Mouse (Mus musculus): Measurements from ENCODE around the gene Trpm3. TPM values are rescaled to one million over a fixed set of nuclear protein-coding genes. Genes with fewer than 3 reads are reported as not detected.

Trpm3 gene
- polyA plus RNA-seq, 2 experiments = 0.03 TPM; not detected in 1

DNA sequence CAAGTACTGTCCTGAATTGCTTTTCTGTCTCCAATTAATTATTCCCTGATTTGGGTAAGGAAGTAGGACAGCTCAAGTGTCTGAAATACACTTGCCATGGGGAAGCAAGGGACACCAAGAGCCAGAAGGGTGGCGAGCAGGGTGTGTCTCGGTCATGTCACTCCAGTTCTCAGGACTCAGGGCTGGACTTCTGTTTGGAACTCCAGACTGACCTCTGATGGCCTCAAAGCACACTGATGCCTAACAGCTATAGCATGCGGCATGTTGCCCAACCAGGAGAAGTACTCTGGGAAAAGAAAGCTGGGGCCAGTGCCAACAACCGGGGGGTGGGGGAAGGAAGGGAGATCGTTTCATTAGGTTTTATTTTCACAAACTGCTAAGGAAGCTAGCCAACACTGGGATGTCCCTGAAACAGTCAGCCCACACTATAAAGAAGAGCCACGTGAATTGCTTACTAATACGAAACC is 791.6 kb downstream of the Trpm3 start:
- Histone ChIP-seq H3K9me3 (ENCODE audit: control insufficient read depth, low read length) (no peaks in the 10 kb centered on the region), H3K4me2 (ENCODE audit: low read depth) (no peak overlapping the region), H3K9ac (replicated peaks) (no peak overlapping the region), H3K36me3 (replicated peaks; ENCODE audit: control insufficient read depth, insufficient read depth, low read depth) (no peaks in the 10 kb centered on the region), H3K27me3 (ENCODE audit: control insufficient read depth, insufficient read depth, low read length) (no peaks in the 10 kb centered on the region), H3K4me1 (replicated peaks; ENCODE audit: control insufficient read depth in 2 of 2, insufficient read depth in 2 of 2, low read length in 1 of 2) (no peaks in the 10 kb centered on the region), H3K4me3 (ENCODE audit: insufficient read depth in 1 of 2, low read depth in 2 of 2, low read length in 2 of 2) (no peak overlapping the region), H3K27ac (no peak overlapping the region)
- DNase-seq (ENCODE audit: low read depth in 3 of 3, low spot score in 3 of 3) (no peak), ATAC-seq (ENCODE audit: insufficient read depth) (no peak)
- TF ChIP-seq EP300 (IDR thresholded peaks at IDR 0.05; ENCODE audit: low read depth) (no peak), CTCF (IDR thresholded peaks at IDR 0.05; ENCODE audit: low read depth) (no peak)
- 72% methylated on average over 7 of the region's 7 CpGs for WGBS (ENCODE audit: insufficient replicate concordance)

- Histone ChIP-seq H3K9me3 (ENCODE audit: control insufficient read depth, low read length) (no peaks in the 10 kb centered on the region), H3K4me2 (ENCODE audit: low read depth) (no peak overlapping the region), H3K27me3 (ENCODE audit: control insufficient read depth, insufficient read depth, low read length) (no peaks in the 10 kb centered on the region), H3K36me3 (replicated peaks; ENCODE audit: control insufficient read depth, insufficient read depth, low read depth) (no peaks in the 10 kb centered on the region), H3K4me1 (replicated peaks; ENCODE audit: control insufficient read depth in 2 of 2, insufficient read depth in 2 of 2, low read length in 1 of 2) (no peaks in the 10 kb centered on the region), H3K27ac (no peak overlapping the region), H3K9ac (replicated peaks) (no peak overlapping the region), H3K4me3 (ENCODE audit: insufficient read depth in 1 of 2, low read depth in 2 of 2, low read length in 2 of 2) (no peak overlapping the region)
- no peak for TF ChIP-seq EP300 (IDR thresholded peaks at IDR 0.05; ENCODE audit: low read depth)
- TF ChIP-seq CTCF (IDR thresholded peaks at IDR 0.05; ENCODE audit: low read depth) = no peak
- DNase-seq (ENCODE audit: low read depth in 3 of 3, low spot score in 3 of 3) (no peak), ATAC-seq (ENCODE audit: insufficient read depth) (no peak)
- 72% methylated on average over 6 of the region's 6 CpGs for WGBS (ENCODE audit: insufficient replicate concordance)
Measured at GRCm38 (mm10) chr19:22931006-22931405, 792.2 kb downstream of the Trpm3 start.

- H3K9me3 ChIP-seq (ENCODE audit: control insufficient read depth, low read length) = no peaks in the 10 kb centered on the region
- no peak overlapping the region for H3K4me3 ChIP-seq (ENCODE audit: insufficient read depth in 1 of 2, low read depth in 2 of 2, low read length in 2 of 2)
- WGBS (ENCODE audit: insufficient replicate concordance) = 44% methylated on average over 3 of the region's 3 CpGs
- no peak for TF ChIP-seq CTCF (IDR thresholded peaks at IDR 0.05; ENCODE audit: low read depth)
- TF ChIP-seq EP300 (IDR thresholded peaks at IDR 0.05; ENCODE audit: low read depth) = no peak
- H3K9ac ChIP-seq (replicated peaks) = no peak overlapping the region
- H3K27me3 ChIP-seq (ENCODE audit: control insufficient read depth, insufficient read depth, low read length) = no peaks in the 10 kb centered on the region
- ATAC-seq (ENCODE audit: insufficient read depth) = no peak
- no peaks in the 10 kb centered on the region for H3K36me3 ChIP-seq (replicated peaks; ENCODE audit: control insufficient read depth, insufficient read depth, low read depth)
- H3K4me1 ChIP-seq (replicated peaks; ENCODE audit: control insufficient read depth in 2 of 2, insufficient read depth in 2 of 2, low read length in 1 of 2) = no peaks in the 10 kb centered on the region
- no peak for DNase-seq (ENCODE audit: low read depth in 3 of 3, low spot score in 3 of 3)
- H3K27ac ChIP-seq = no peak overlapping the region
- no peak overlapping the region for H3K4me2 ChIP-seq (ENCODE audit: low read depth)
Measured at GRCm38 (mm10) chr19:22935067-22935466, 796.2 kb downstream of the Trpm3 start.

DNA sequence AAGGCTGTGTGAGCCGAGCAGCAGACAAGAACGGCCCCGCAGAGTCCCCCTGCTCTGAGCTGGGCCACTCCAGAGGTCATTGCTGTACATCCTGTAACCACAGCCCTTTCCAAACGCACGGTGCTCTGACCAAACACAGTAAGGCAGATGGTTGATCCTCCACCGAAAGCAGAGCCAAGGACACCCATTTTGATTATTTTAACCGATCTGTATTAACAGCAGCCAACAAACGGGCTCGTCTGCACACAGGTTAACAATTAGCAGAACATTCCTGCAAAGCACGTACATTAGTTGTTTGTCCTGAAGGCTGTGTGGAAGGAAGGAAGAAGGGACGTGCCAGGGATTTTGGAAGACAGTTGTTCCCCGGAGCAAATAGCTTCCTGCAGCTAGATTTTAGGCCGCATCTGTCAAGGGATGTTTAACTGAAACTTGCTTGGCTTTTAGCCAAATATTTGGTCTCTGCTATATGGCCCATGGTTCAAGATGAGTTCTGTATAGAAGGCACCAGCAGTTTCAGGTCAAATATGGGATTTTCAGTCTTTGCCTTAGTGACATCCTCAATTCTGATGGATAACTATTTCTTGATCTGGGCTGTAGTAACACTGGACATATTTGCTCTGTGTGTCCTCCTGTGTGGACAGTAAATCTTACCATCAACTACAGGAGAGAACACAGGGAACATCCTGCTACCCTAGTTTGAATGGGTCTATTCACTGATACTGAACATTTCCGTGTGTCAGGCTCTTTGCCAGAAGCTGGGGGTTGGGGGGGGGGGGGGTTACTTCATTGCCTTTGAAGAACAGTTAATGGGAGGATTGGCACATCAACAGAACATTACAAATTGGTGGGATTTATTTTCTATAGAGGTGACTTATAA is 800.2 kb downstream of the Trpm3 start:
- Histone ChIP-seq H3K36me3 (replicated peaks; ENCODE audit: control insufficient read depth, insufficient read depth, low read depth) (no peaks in the 10 kb centered on the region), H3K27me3 (ENCODE audit: control insufficient read depth, insufficient read depth, low read length) (no peaks in the 10 kb centered on the region), H3K4me2 (ENCODE audit: low read depth) (no peak overlapping the region), H3K9ac (replicated peaks) (no peak overlapping the region), H3K9me3 (ENCODE audit: control insufficient read depth, low read length) (no peaks in the 10 kb centered on the region), H3K4me3 (ENCODE audit: insufficient read depth in 1 of 2, low read depth in 2 of 2, low read length in 2 of 2) (no peak overlapping the region), H3K4me1 (replicated peaks; ENCODE audit: control insufficient read depth in 2 of 2, insufficient read depth in 2 of 2, low read length in 1 of 2) (no peaks in the 10 kb centered on the region; a peak in 1 of 4 replicates), H3K27ac (no peak overlapping the region)
- no peak for DNase-seq (ENCODE audit: low read depth in 3 of 3, low spot score in 3 of 3)
- no peak for ATAC-seq (ENCODE audit: insufficient read depth)
- 49% methylated on average over 14 of the region's 14 CpGs for WGBS (ENCODE audit: insufficient replicate concordance)
- no peak for TF ChIP-seq CTCF (IDR thresholded peaks at IDR 0.05; ENCODE audit: low read depth)
- TF ChIP-seq EP300 (IDR thresholded peaks at IDR 0.05; ENCODE audit: low read depth) = no peak

DNA sequence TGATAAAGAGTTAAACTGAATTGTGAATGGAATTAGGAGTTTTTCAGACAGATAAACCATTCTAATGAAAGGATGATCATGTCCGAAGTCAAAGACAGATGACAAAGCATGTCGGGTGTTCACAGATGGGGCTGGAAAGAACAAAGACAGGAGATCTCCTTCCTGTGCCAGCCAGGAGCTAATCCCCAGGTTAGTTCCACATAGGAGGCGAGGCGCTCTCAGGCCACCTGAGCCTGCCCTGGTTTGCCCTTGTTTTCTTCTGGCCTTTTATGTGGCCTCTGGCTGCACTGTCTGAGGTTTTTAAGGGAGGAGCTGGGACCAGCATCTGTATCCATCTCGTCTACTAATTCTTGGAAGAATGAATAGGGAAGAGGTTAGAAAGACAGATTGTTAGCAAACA is 801.0 kb downstream of the Trpm3 start:
- Histone ChIP-seq H3K9me3 (ENCODE audit: control insufficient read depth, low read length) (no peaks in the 10 kb centered on the region), H3K4me1 (replicated peaks; ENCODE audit: control insufficient read depth in 2 of 2, insufficient read depth in 2 of 2, low read length in 1 of 2) (no peaks in the 10 kb centered on the region; a peak in 1 of 4 replicates), H3K4me3 (ENCODE audit: insufficient read depth in 1 of 2, low read depth in 2 of 2, low read length in 2 of 2) (no peak overlapping the region), H3K27ac (no peak overlapping the region), H3K4me2 (ENCODE audit: low read depth) (no peak overlapping the region), H3K27me3 (ENCODE audit: control insufficient read depth, insufficient read depth, low read length) (no peaks in the 10 kb centered on the region), H3K36me3 (replicated peaks; ENCODE audit: control insufficient read depth, insufficient read depth, low read depth) (no peaks in the 10 kb centered on the region), H3K9ac (replicated peaks) (no peak overlapping the region)
- DNase-seq (ENCODE audit: low read depth in 3 of 3, low spot score in 3 of 3) (no peak), ATAC-seq (ENCODE audit: insufficient read depth) (no peak)
- TF ChIP-seq EP300 (IDR thresholded peaks at IDR 0.05; ENCODE audit: low read depth) (no peak), CTCF (IDR thresholded peaks at IDR 0.05; ENCODE audit: low read depth) (no peak)
- WGBS (ENCODE audit: insufficient replicate concordance) = 58% methylated on average over 5 of the region's 5 CpGs
